Mouse (Mus musculus) forebrain, embryonic 11.5 days (tissue): ENCODE measurements around the gene Ltb. TPM values are rescaled to one million over a fixed set of nuclear protein-coding genes. Genes with fewer than 3 reads are reported as not detected.
"Not testable (repeated sequence)": the region's sequence is repeated elsewhere in the genome, so short reads cannot be mapped to it uniquely, and the experiment has no call there.

Experiments used
- ATAC-seq: fragments of 200-750 bp; cut with Nextera tagmentation; replicated peaks from 2 replicates; pipeline ENCODE4 v1.8.0; 2017; ENCODE audit warnings: moderate TSS enrichment; ENCODE audit not compliant: low FRiP score
- DNase-seq: peaks from one replicate; pipeline ENCODE4 v3.0.0-alpha.2; 2017; ENCODE audit warnings: low spot score
- H3K27ac ChIP-seq: fragments of 300-500 bp; sonication (generic); 2 replicates; pipeline ENCODE4 v1.5.1; 2014; ENCODE audit warnings: low read depth, low read length
- H3K27me3 ChIP-seq: fragments of 300-500 bp; sonication (generic); 2 replicates; pipeline ENCODE4 v1.6.1; 2014; ENCODE audit warnings: mild to moderate bottlenecking, low read length, mixed read lengths; ENCODE audit not compliant: control insufficient read depth, insufficient read depth
- H3K36me3 ChIP-seq: fragments of 300-500 bp; sonication (generic); 2 replicates; pipeline ENCODE4 v1.6.1; 2014; ENCODE audit warnings: mild to moderate bottlenecking, low read length, moderate library complexity, mixed read lengths; ENCODE audit not compliant: control insufficient read depth, insufficient read depth
- H3K4me1 ChIP-seq: fragments of 300-500 bp; sonication (generic); replicated peaks from 2 replicates; pipeline ENCODE4 v1.6.1; 2014; ENCODE audit warnings: low read length, mixed read lengths; ENCODE audit not compliant: control insufficient read depth, insufficient read depth
- H3K4me2 ChIP-seq: fragments of 300-500 bp; sonication (generic); 2 replicates; pipeline ENCODE4 v1.6.1; 2014; ENCODE audit warnings: low read depth, mild to moderate bottlenecking, low read length, moderate library complexity, mixed read lengths; ENCODE audit not compliant: severe bottlenecking
- H3K4me3 ChIP-seq: fragments of 300-500 bp; sonication (generic); 2 replicates; pipeline ENCODE4 v1.5.1; 2014; ENCODE audit warnings: low read depth, low read length
- H3K9ac ChIP-seq: fragments of 300-500 bp; sonication (generic); 2 replicates; pipeline ENCODE4 v1.6.1; 2014; ENCODE audit warnings: low read length
- H3K9me3 ChIP-seq: fragments of 300-500 bp; sonication (generic); 2 replicates; pipeline ENCODE4 v1.6.1; 2016; ENCODE audit warnings: low read length, mixed read lengths; ENCODE audit not compliant: control insufficient read depth
- WGBS: fragments of 180-500 bp; shearing (Covaris S2); extraction: QIAGEN DNeasy Blood & Tissue Kit; methylation state at CpG from one replicate; pipeline ENCODE4 v1.1.7; 2014; 5-methylcytosine and 5-hydroxymethylcytosine counted together
- polyA plus RNA-seq: library from polyadenylated mRNA; unstranded; fragments of >200 nt; fragmentation: Nextera tagmentation; extraction: Ambion mirVana; gene quantifications from 2 replicates; pipeline ENCODE4 v1.2.1, GENCODE M21; 2014

The Ltb gene
- polyA plus RNA-seq, 1 experiment from 2014 or later, result 0.17 TPM

DNA sequence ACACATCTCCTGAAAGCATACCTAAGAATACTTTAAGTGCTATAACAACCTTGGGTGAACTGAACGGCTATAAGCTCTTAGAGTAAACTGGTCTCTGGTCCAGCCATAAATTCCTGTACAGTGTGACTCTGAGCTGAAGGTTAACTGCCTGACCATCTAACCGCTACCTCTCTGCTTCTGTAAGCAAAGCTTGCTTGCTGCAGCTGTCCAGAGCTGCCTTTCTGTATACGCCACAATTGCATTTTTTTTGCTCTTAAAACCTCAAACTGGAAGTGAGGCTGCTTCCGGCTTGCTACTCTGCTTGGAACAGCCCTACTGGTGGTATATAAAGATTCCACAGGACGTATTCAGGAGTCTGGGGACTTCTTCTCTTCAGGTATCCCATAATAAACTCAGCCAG lies 38.4 kb downstream of the Ltb start:
- Histone ChIP-seq H3K36me3 (peaks cover 3% of the 10 kb centered on the region; the same call in 1 of the 2 replicates), H3K27me3 (no peaks in the 10 kb centered on the region), H3K4me2 (no peak overlapping the region), H3K27ac (no peak overlapping the region), H3K4me1 (peaks cover 2% of the 10 kb centered on the region; the same call in 1 of the 2 replicates), H3K9me3 (no peaks in the 10 kb centered on the region), H3K9ac (no peak overlapping the region), H3K4me3 (no peak overlapping the region)
- no peak for DNase-seq
- WGBS, result 87% methylated on average over 5 of the region's 5 CpGs
- no peak for ATAC-seq

GRCm38 (mm10) chr17:35233114-35233980 lies 39.1 kb downstream of the Ltb start, which contains the start of gene Atp6v1g2:
Gene Atp6v1g2 (plus strand): TSS chr17:35233660.
- Histone ChIP-seq H3K4me2 (peak within 1 kb of the TSS; percentile 82), H3K4me1 (peaks cover 2% of the 10 kb centered on the region; the same call in 1 of the 2 replicates), H3K27me3 (no peaks in the 10 kb centered on the region), H3K36me3 (peaks cover 3% of the 10 kb centered on the region; the same call in 1 of the 2 replicates), H3K4me3 (peak within 1 kb of the TSS; percentile 55), H3K9ac (peak within 1 kb of the TSS; percentile 93; the same call in 1 of the 2 replicates), H3K27ac (no peak within 1 kb of the TSS), H3K9me3 (no peaks in the 10 kb centered on the region)
- 91% methylated on average over 18 of the region's 18 CpGs for WGBS
- ATAC-seq (no peak), DNase-seq (no peak)

GRCm38 (mm10) chr17:35234090-35234489 lies 39.9 kb downstream of the Ltb start:
- H3K27ac ChIP-seq, H3K9me3 ChIP-seq, H3K27me3 ChIP-seq, H3K4me2 ChIP-seq, ATAC-seq, H3K4me1 ChIP-seq, H3K9ac ChIP-seq, DNase-seq, H3K4me3 ChIP-seq, H3K36me3 ChIP-seq: not testable (repeated sequence)
- 93% methylated on average over 7 of the region's 7 CpGs for whole genome bisulfite sequencing

DNA sequence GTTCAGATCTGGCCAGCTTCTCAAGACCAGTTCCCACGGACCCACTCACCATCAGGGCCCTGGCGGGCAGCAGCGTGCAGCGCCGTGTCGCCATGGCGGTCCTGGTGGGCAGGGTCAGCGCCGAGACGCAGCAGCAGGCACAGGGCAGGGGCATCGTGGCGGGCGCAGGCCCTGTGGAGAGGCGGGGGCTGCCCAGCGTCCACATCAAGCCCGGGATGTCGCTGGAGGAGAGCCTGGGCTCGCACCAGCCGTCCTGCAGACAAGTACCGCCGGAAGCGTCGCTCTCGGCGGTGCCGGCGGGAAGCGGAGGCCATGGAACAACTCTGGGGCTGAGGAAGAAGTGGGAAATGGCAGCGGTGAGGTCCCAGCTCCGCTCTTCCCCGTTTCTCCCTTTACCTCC lies 40.7 kb downstream of the Ltb start:
- ATAC-seq (0 out of 2 replicates have a peak, but pooled peaks have one; percentile 13), DNase-seq (peak; percentile 80)
- H3K9me3 ChIP-seq, result no peaks in the 10 kb centered on the region
- H3K36me3 ChIP-seq, result no peaks in the 10 kb centered on the region; the same call in 1 of the 2 replicates
- H3K4me3 ChIP-seq, result peak overlapping the region; percentile 55
- no peaks in the 10 kb centered on the region for H3K27me3 ChIP-seq
- H3K4me2 ChIP-seq, result peak overlapping the region; percentile 82
- peak overlapping the region; percentile 93 for H3K9ac ChIP-seq
- 9% methylated on average over 24 of the region's 31 CpGs for WGBS
- H3K27ac ChIP-seq, result peak overlapping the region; percentile 91
- peaks cover 2% of the 10 kb centered on the region; the same call in 1 of the 2 replicates for H3K4me1 ChIP-seq

- Histone ChIP-seq H3K9ac (peak within 1 kb of the TSS; percentile 93), H3K4me3 (peak within 1 kb of the TSS; percentile 55), H3K4me1 (peaks cover 5% of the 10 kb centered on the region; the same call in 1 of the 2 replicates), H3K9me3 (no peaks in the 10 kb centered on the region), H3K27me3 (no peaks in the 10 kb centered on the region), H3K27ac (peak within 1 kb of the TSS; percentile 91), H3K36me3 (no peaks in the 10 kb centered on the region; the same call in 1 of the 2 replicates), H3K4me2 (peak within 1 kb of the TSS; percentile 82)
- ATAC-seq (peak; percentile 78), DNase-seq (peak; percentile 92)
- under 1% methylated on average over 35 of the region's 35 CpGs for WGBS
Observed at GRCm38 (mm10) chr17:35235614-35236389, 41.6 kb downstream of the Ltb start, which contains the start of gene Nfkbil1. Gene Nfkbil1 (minus strand): TSS chr17:35235792.

- no peaks in the 10 kb centered on the region for H3K27me3 ChIP-seq
- peak overlapping the region; percentile 91 for H3K27ac ChIP-seq
- no peaks in the 10 kb centered on the region; the same call in 1 of the 2 replicates for H3K36me3 ChIP-seq
- peak overlapping the region; percentile 55 for H3K4me3 ChIP-seq
- peak overlapping the region; percentile 82 for H3K4me2 ChIP-seq
- peaks cover 6% of the 10 kb centered on the region; the same call in 1 of the 2 replicates for H3K4me1 ChIP-seq
- DNase-seq (peak; percentile 99), ATAC-seq (peak; percentile 77)
- no peaks in the 10 kb centered on the region for H3K9me3 ChIP-seq
- H3K9ac ChIP-seq, result peak overlapping the region; percentile 93
- WGBS, result under 1% methylated on average over 18 of the region's 18 CpGs
Observed at GRCm38 (mm10) chr17:35236390-35236746, 42.1 kb downstream of the Ltb start.

DNA sequence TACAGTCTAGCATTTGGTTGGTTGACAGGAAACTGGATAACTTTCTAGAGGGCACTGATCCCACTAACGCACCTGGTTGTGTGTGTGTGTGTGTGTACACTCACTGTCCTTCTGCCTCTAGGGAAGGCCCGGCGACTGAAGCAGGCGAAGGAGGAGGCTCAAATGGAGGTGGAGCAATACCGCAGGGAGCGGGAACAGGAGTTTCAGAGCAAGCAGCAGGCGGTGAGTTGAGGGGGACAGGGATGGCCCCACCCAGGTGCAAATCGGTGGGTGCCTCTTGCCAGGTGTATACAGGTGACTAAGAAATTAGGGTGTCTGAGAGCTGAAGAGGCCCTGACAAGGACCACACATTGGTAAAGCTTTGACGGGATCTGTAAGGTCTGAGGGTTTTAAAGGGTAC lies 42.8 kb downstream of the Ltb start:
- no peaks in the 10 kb centered on the region; the same call in 1 of the 2 replicates for H3K36me3 ChIP-seq
- H3K9ac ChIP-seq, result peak overlapping the region; percentile 93
- no peaks in the 10 kb centered on the region for H3K27me3 ChIP-seq
- DNase-seq (no peak), ATAC-seq (no peak)
- H3K4me2 ChIP-seq, result peak overlapping the region; percentile 82
- H3K4me1 ChIP-seq, result peaks cover 6% of the 10 kb centered on the region; the same call in 1 of the 2 replicates
- H3K27ac ChIP-seq, result no peak overlapping the region
- no peaks in the 10 kb centered on the region for H3K9me3 ChIP-seq
- H3K4me3 ChIP-seq, result peak overlapping the region; percentile 55; the same call in 1 of the 2 replicates
- WGBS, result 78% methylated on average over 9 of the region's 9 CpGs

- Histone ChIP-seq H3K9ac (no peak overlapping the region), H3K4me2 (no peak overlapping the region)
Observed at GRCm38 (mm10) chr17:35237504-35237903, 43.3 kb downstream of the Ltb start.

More at GRCm38 (mm10) chr17:35237504-35237903, 43.3 kb downstream of the Ltb start:
- ATAC-seq, result no peak
- Histone ChIP-seq H3K27ac (no peak overlapping the region), H3K9me3 (no peaks in the 10 kb centered on the region), H3K36me3 (no peaks in the 10 kb centered on the region; the same call in 1 of the 2 replicates), H3K4me3 (no peak overlapping the region), H3K27me3 (no peaks in the 10 kb centered on the region), H3K4me1 (peaks cover 6% of the 10 kb centered on the region; the same call in 1 of the 2 replicates)
- 86% methylated on average over 12 of the region's 12 CpGs for WGBS
- DNase-seq, result no peak
